Mouse (Mus musculus): ENCODE measurements around the gene A430005L14Rik.

GRCm38 (mm10) chr4:153956569-153957405, at the start of gene A430005L14Rik:
- TF ChIP-seq EP300 (IDR thresholded peaks at IDR 0.05; ENCODE audit: low read depth) (no peak), CTCF (IDR thresholded peaks at IDR 0.05; ENCODE audit: low read depth) (peak; percentile 31)

All from liver, postnatal 0 days (tissue).